Mouse (Mus musculus): ENCODE results near the gene Hykk. TPM values are rescaled to one million over a fixed set of nuclear protein-coding genes. Genes with fewer than 3 reads are reported as not detected.
"Not testable (repeated sequence)": the region's sequence is repeated elsewhere in the genome, so short reads cannot be mapped to it uniquely, and the experiment has no call there.

Hykk gene
- 1 to 10 TPM; 2.1 to 2.2 TPM for total RNA-seq (2021)
- long read RNA-seq, experiment 1 = 0 reads
- long read RNA-seq, experiment 2 = 0 reads

- peak; percentile 73 to 88 for DNase-seq (ENCODE audit: low spot score in 2 of 2)
These were observed at the start of gene Hykk for GRCm38 (mm10) chr9:54917010-54917677. Hykk (plus strand) TSS chr9:54917283.

DNA sequence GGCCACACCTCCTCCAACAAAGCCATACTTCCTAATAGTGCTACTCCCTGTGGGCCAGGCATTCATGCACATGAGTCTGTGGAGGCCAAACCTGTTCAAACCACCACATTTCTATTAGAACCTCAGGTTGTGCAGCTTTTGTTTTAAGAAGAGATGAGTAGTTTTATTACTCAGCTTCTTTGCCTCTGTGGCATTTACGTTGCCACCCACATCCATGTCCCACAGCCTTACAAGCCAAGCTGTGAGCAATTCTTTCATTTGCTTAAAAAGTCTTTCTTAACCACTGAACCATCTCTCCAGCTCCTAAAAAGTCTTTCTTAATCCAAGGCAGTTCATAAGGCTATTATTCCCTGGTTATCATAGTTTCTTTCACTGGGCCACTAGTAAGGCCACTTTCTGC lies 38.3 kb upstream of the Hykk start:
- DNase-seq (ENCODE audit: low spot score in 2 of 2) = peak in 1 of 2 experiments; percentile 4

- DNase-seq (ENCODE audit: low spot score in 2 of 2) = no peak
These were observed 25.0 kb upstream of the Hykk start for GRCm38 (mm10) chr9:54892111-54892510.

- DNase-seq (ENCODE audit: low spot score in 2 of 2) = no peak
These were observed 20.0 kb upstream of the Hykk start for GRCm38 (mm10) chr9:54897097-54897496.

DNA sequence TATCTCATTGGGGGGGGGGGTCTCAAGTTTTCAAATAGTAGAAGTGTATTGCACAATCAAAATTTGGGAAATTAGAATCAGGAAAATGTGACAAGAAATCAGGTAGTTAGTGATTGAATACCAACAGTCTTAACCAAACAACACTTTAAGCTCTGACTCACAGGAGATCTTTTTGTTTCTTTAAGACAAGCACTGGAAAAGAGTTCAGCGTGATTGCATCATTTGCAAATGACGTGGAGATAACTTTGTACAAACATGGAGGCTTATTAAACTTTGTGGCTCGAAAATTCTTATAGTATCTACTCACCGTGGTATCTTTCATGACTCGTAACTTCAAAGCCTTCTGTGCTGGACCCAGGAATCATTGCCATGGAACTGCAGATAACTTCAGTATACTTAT lies 7.6 kb upstream of the Hykk start:
- no peak for DNase-seq (ENCODE audit: low spot score in 2 of 2)

DNA sequence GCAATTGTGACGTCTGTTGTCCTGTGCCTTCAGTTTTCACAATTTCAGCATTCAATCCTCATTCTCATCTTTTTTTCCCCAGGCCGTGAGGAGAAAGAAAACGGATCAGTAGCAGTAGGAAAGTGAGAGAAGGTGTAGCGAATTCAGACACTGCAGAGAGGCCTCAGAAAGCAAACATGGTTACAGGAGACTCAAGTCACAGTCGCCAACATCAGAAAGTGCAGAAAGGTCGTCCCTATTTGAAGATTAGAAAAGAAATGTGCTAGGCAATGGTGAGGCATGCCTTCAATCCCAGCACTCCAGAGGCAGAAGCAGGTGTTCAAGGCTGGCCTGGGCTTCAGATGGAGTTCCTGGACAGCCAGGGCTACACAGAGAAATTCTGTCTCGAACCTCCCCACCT lies 1.5 kb upstream of the Hykk start:
- DNase-seq (ENCODE audit: low spot score in 2 of 2) = no peak

GRCm38 (mm10) chr9:54916401-54916800 lies 682 bp upstream of the Hykk start:
- no peak for DNase-seq (ENCODE audit: low spot score in 2 of 2)

DNA sequence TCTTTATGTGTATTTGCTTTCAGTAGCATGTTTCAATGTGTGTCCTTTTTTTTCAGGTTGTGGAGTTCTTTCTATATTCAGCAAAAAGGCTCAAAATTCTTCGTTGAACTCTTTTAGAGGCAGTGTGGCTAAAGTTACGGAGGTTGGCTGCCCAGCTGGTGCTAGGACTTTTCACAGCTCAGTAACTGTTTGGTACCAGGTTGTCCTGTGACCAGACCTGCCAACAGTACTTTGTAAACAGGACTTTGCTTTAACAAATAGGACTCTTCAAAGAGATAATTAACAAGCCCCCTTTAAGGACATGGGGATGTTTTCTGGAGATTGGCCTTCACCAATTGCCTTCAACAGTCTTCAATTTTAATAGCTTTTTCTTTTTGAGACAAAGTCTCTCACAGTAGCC lies 1.1 kb downstream of the Hykk start:
- no peak for DNase-seq (ENCODE audit: low spot score in 2 of 2)

- no peak for DNase-seq (ENCODE audit: low spot score in 2 of 2)
These were observed 1.7 kb downstream of the Hykk start for GRCm38 (mm10) chr9:54918781-54919180.

DNA sequence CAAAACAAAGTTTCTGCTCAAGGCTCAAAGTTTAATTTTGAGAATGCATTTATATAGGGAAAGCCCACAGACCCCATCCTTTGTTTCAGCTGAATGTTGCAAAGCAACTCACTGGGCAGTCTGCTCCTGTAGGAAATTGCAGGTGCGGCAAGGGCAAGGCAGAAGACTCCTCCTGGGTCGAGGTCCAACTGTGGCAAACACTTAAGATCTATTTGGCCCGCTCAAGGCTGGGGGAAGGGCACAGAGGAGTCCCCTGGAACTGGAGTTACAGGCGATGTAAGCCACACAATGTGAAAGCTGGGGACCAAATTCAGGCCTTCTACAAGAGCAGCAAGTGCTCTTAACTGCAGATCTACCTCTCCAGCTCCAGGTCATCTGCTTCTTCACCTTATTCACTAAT lies 2.9 kb downstream of the Hykk start:
- DNase-seq (ENCODE audit: low spot score in 2 of 2) = no peak

- no peak for DNase-seq (ENCODE audit: low spot score in 2 of 2)
These were observed 13.7 kb downstream of the Hykk start for GRCm38 (mm10) chr9:54930741-54931140.

GRCm38 (mm10) chr9:54931765-54932164 lies 14.7 kb downstream of the Hykk start:
- no peak for DNase-seq (ENCODE audit: low spot score in 2 of 2)

GRCm38 (mm10) chr9:54932379-54932778 lies 15.3 kb downstream of the Hykk start:
- DNase-seq (ENCODE audit: low spot score in 2 of 2) = no peak

GRCm38 (mm10) chr9:54942071-54942470 lies 25.0 kb downstream of the Hykk start:
- DNase-seq (ENCODE audit: low spot score in 2 of 2) = no peak

GRCm38 (mm10) chr9:54944467-54944866 lies 27.4 kb downstream of the Hykk start:
- DNase-seq (ENCODE audit: low spot score in 2 of 2) = no peak

GRCm38 (mm10) chr9:54946256-54946655 lies 29.2 kb downstream of the Hykk start:
- no peak for DNase-seq (ENCODE audit: low spot score in 2 of 2)

DNA sequence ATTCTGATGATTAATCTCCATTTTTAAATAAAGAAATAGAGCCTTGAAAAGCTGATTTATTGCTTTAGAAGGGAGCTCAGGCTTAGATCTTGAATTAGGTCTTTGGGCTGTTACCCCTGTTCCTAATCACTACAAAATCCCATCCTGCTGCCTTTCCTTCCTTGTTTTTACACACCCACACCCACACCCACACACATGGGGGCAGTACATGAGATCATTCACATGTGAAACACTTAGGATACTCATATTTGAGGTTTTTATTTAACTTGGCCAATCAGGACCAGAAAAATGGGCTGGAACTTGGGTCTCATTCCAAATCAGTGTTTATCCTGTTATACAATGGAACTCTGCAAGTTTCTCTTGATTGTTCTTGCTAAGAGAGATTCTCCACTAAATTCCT lies 32.4 kb downstream of the Hykk start:
- DNase-seq (ENCODE audit: low spot score in 2 of 2) = no peak

GRCm38 (mm10) chr9:54950162-54950561 lies 33.1 kb downstream of the Hykk start:
- not testable (repeated sequence) for DNase-seq (ENCODE audit: low spot score in 2 of 2)

DNA sequence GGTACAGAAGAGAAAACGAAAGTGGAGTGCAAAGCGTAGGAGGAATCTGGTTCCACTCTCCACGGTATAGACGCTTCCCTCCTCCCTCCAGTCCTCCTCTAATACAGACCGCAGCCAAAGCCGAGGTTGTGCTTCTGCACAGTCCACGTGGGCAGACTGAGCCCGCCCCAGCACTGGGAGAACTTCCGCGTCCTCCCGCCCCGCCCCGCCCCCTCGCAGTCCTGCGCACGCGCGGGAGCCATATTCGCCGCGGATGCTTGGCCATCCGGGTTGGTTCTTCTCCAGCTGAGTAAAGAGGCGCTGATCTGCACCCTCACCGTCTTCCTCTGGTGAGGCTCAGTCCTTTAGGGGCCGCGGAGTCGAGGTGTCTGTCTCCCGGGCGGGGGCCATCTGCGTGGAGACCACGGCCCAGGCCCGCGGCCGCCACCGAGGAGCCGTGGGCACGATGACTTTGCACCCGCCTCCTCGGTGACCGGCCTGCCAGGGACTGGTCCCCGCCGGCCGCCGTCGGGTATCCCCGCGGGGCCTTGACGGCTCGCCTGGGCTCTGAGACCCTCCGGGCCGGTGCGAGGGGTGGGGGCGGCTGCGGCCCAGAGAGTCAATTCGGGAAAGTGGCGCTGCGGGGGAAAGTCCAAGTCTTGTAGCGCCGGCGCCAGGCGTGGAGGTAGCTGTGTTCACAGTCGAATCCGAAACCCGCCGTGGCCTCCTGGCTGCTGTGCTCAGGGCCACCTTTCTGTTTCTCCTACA lies 33.7 kb downstream of the Hykk start, which contains the start of the genes Psma4 and AY074887:
Gene Psma4, plus strand, starts transcription at position 216 of the 747 bp plus-strand sequence.
Gene AY074887, minus strand, starts transcription at position 424 of the 747 bp plus-strand sequence.
- peak; percentile 85 to 89 for DNase-seq (ENCODE audit: low spot score in 2 of 2)

DNA sequence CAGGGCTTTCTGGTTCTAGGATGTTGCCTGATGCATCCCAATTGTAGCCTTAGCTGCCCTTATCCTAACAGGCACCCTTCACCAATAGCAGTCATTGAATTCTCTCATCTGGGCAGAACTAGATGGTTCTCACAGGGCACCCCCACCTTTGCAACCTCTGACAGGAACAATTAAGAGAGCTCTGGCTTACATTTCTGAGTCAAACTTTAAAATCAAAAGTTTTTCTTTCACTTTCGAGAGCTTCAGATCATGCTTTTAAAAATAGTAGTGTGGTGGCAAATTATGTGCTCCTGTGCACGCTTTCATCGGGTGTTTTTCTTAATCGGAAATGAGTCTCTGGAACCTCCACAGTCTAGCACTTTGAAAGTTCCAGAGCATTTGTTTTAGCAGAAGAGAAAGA lies 44.0 kb downstream of the Hykk start:
- no peak for DNase-seq (ENCODE audit: low spot score in 2 of 2)

GRCm38 (mm10) chr9:54963669-54964068 lies 46.6 kb downstream of the Hykk start:
- DNase-seq (ENCODE audit: low spot score in 2 of 2) = no peak

GRCm38 (mm10) chr9:54969972-54970637 lies 53.0 kb downstream of the Hykk start:
- no peak for DNase-seq (ENCODE audit: low spot score in 2 of 2)
